Mouse (Mus musculus) CD4-positive, CD25-positive, alpha-beta regulatory T cell, adult 4 months (primary cell): Measurements from ENCODE around the gene Cyp27b1. TPM values are rescaled to one million over a fixed set of nuclear protein-coding genes. Genes with fewer than 3 reads are reported as not detected.

Source experiments
- ATAC-seq: one replicate; pipeline ENCODE4 v1.8.0; 2017
- polyA plus RNA-seq, 2 experiments: library from polyadenylated mRNA; unstranded; fragments of 100-300 nt; shearing (Covaris generic); gene quantifications; one replicate each; pipeline ENCODE4 v1.2.1; 2017

Gene Cyp27b1
- polyA plus RNA-seq, 2 experiments from 2014 or later = 0.27 TPM; not detected in 1

GRCm38 (mm10) chr10:127091507-127092396 lies 43.7 kb downstream of the Cyp27b1 start:
- no peak for ATAC-seq

- ATAC-seq = no peak
Measured at GRCm38 (mm10) chr10:127092742-127093141, 44.7 kb downstream of the Cyp27b1 start.

GRCm38 (mm10) chr10:127094382-127094802 lies 46.3 kb downstream of the Cyp27b1 start:
- no peak for ATAC-seq

GRCm38 (mm10) chr10:127098514-127098913 lies 50.5 kb downstream of the Cyp27b1 start:
- ATAC-seq = no peak

GRCm38 (mm10) chr10:127099191-127099590 lies 51.1 kb downstream of the Cyp27b1 start:
- no peak for ATAC-seq

GRCm38 (mm10) chr10:127099868-127100267 lies 51.8 kb downstream of the Cyp27b1 start:
- ATAC-seq = no peak

GRCm38 (mm10) chr10:127100414-127100813 lies 52.4 kb downstream of the Cyp27b1 start:
- ATAC-seq = no peak

- ATAC-seq = no peak
Measured at GRCm38 (mm10) chr10:127101151-127101550, 53.1 kb downstream of the Cyp27b1 start.

Other genes with a start within 250 kb of the Cyp27b1 start
- gene Atp23, start 146.9 kb upstream of the Cyp27b1 start, polyA plus RNA-seq = 1 to 10 TPM; 2.7 to 6.1 TPM
- gene Ctdsp2, start 69.5 kb upstream of the Cyp27b1 start, polyA plus RNA-seq = 10 to 100 TPM; 35.4 to 37.8 TPM
- under 1 TPM; 0.11 to 0.20 TPM for gene Avil, start 47.5 kb upstream of the Cyp27b1 start, polyA plus RNA-seq
- 10 to 100 TPM; 38.2 to 54.1 TPM for gene Tsfm, start 17.4 kb upstream of the Cyp27b1 start, polyA plus RNA-seq
- 10 to 100 TPM; 29.9 to 30.2 TPM for gene Mettl1, start 6.8 kb upstream of the Cyp27b1 start, polyA plus RNA-seq
- gene Eef1akmt3, start 6.7 kb upstream of the Cyp27b1 start, polyA plus RNA-seq = under 1 TPM in 1 of 2 experiments, not detected in 1; 0.38 TPM
- gene March9, start 11.9 kb downstream of the Cyp27b1 start, polyA plus RNA-seq = under 1 TPM; 0.19 to 0.73 TPM
- gene Cdk4, start 15.3 kb downstream of the Cyp27b1 start, polyA plus RNA-seq = 100 to 1,000 TPM; 294 to 347 TPM
- gene Tspan31, start 22.0 kb downstream of the Cyp27b1 start, polyA plus RNA-seq = 100 to 1,000 TPM in 1 of 2 experiments, 10 to 100 TPM in 1; 87.4 to 109 TPM
- gene Agap2, start 27.0 kb downstream of the Cyp27b1 start, polyA plus RNA-seq = 10 to 100 TPM; 29.8 to 34.6 TPM
- gene Os9, start 72.9 kb downstream of the Cyp27b1 start, polyA plus RNA-seq = 100 to 1,000 TPM in 1 of 2 experiments, 10 to 100 TPM in 1; 78.1 to 142 TPM
- 100 to 1,000 TPM; 166 to 206 TPM for gene B4galnt1, start 117.0 kb downstream of the Cyp27b1 start, polyA plus RNA-seq
- 1 to 10 TPM; 2.6 to 2.8 TPM for gene Slc26a10, start 132.4 kb downstream of the Cyp27b1 start, polyA plus RNA-seq
- under 1 TPM in 1 of 2 experiments, not detected in 1; 0.38 TPM for gene Arhgef25, start 141.8 kb downstream of the Cyp27b1 start, polyA plus RNA-seq
- 10 to 100 TPM; 39.4 to 42.2 TPM for gene Dtx3, start 147.5 kb downstream of the Cyp27b1 start, polyA plus RNA-seq
- gene Pip4k2c, start 163.3 kb downstream of the Cyp27b1 start, polyA plus RNA-seq = 10 to 100 TPM; 24.2 to 39.3 TPM
- gene Kif5a, start 215.1 kb downstream of the Cyp27b1 start, polyA plus RNA-seq = not detected
- gene Dctn2, start 218.1 kb downstream of the Cyp27b1 start, polyA plus RNA-seq = 10 to 100 TPM; 43.8 to 48.0 TPM
- 10 to 100 TPM in 1 of 2 experiments, 1 to 10 TPM in 1; 4.0 to 14.7 TPM for gene Mbd6, start 240.8 kb downstream of the Cyp27b1 start, polyA plus RNA-seq